Mouse (Mus musculus) layer of hippocampus, postnatal 14 days (tissue): ENCODE results near the gene Olfr837. TPM values are rescaled to one million over a fixed set of nuclear protein-coding genes. Genes with fewer than 3 reads are reported as not detected.
"Not testable (repeated sequence)": the region's sequence is repeated elsewhere in the genome, so short reads cannot be mapped to it uniquely, and the experiment has no call there.

Experiments used
- DNase-seq, 2 experiments: peaks; one replicate each; pipeline ENCODE4 v3.0.0; 2021 to 2022; ENCODE audit warnings: low spot score in 2 of 2, mixed read lengths in 1 of 2
- long read RNA-seq, 2 experiments: library from polyadenylated mRNA; stranded (forward); transcript quantifications; one replicate each; pipeline ENCODE4 v2.0.0; 2021
- total RNA-seq, 2 experiments: library from RNA; stranded (reverse); gene quantifications; 2 replicates each; pipeline ENCODE4 v1.2.3; 2021

Gene Olfr837
- total RNA-seq, result not detected
- long read RNA-seq, experiment 1, result 0 reads
- long read RNA-seq, experiment 2, result 0 reads

DNA sequence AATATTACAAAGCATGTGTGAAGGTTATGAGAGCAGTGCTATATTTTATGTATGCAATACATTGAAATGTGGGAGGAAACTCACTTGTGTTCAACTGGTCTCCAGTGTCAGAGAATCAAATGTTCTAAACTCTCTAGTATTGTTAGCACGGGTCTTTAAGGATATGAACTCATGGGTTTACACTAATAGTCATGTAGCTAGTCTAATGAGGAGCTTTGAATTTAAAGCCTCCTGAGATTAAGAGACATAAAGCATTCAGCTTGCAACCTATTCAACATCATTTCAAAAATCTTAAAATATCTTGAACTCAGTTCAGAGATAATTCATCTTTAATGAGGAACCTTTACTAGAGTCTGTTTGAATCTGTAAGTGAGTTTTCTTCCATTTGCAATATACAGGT is at the start of gene Olfr837:
Gene Olfr837 (plus strand): TSS at position 301 of the 400 bp plus-strand sequence.
- no peak for DNase-seq

DNA sequence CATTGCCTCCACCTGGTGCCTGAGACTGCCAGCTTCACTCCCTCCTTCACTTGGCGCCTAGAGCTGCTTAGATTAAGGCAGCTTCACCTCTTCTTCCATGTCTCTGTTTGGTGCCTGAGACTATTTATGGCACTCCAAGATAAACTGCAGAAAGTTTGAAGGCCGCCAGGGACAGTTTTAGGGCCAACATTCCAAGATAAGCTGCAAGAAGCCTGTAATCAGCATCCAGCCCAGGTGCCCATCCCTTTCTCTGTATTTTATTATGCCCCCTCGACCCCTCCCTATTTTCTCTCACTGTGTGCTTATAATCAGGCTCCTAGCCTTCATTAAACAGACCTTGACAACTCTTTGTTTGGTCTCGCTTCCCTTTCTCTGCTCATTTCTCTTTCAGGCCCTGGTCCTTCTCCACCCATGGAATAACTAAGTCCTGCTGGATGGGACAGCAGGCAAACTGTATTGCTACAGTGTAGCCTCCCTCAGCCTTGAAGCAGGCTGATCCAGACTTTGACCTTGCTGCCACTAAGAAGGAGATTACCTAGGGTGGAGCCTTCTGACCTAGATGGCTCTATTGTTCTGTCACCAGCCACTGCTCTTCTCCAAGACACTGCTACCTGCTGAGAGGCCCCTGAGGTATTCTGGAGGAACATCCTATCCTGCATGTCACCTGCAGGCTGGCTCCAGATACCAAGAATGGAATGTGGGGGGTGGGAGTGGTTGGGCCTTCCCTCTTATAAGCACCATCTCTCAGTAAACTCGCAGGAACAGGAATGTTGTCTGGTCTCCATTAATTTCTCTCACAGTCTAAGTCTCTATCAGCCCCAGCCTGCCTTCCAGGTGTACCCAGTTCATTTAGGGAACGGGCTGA is 43.0 kb upstream of the Olfr837 start:
- not testable (repeated sequence) for DNase-seq

DNA sequence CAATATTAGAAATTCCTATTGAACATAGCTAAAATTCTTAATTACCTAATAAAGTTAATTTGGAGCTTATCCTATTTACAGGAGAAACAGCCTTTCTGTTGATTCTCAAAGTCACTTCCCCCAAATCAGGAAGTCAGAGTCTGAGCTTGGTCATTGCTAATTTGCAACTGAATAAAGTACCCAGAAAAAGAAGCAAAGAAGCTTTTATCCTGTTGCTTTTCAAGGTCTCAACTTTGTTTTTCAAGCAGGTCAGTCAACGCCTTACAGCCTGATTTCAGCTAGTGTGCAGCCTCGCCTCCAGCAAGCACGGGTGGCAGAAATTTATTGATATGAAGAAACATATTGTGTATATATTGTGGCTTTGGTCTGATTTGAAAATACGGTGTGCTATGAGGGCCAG is 38.8 kb upstream of the Olfr837 start:
- no peak for DNase-seq

DNA sequence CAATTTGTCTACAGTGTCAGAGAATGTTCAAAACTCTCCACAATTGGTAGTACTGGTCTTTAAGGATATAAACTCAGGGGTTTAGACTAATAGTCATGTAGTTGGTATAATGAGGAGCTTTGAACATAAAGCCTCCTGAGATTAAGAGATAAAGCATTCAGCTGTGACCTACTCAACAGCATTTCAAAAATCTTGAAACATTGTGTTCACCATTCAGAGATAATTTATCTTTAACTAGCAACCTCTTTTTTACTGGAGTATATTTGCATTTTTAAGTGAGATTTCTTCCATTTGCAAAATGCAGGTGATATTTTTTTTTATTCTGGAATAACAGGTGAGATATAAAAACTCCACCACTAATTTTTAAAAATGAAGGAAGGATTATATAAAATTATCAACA is 16.0 kb upstream of the Olfr837 start, which contains the start of gene Olfr836:
Gene Olfr836 (plus strand): TSS at position 301 of the 400 bp plus-strand sequence.
- DNase-seq, result no peak

DNA sequence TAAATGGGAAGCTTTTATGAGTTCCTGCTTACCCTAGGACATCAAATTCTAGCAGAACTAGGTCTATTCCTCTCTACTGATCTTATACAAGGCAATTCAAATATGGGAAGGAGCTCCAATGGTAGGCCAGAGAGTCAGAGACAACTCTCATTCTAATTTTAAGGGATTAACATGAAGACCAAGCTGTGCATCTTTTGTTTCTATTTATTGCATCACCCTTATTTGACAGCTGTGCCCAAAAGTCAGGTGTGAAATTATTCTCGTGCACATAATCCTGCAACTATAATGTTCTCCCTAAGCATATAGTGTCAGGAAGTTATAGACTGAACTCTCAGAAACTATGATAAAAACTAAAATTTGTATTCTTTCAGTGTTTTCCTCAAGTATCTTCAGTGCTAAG is 41.1 kb downstream of the Olfr837 start, which contains the start of gene Olfr839-ps1:
Gene Olfr839-ps1 (minus strand): TSS at position 101 of the 400 bp plus-strand sequence.
- DNase-seq, result no peak

Other genes with a start within 250 kb of the Olfr837 start
- not detected for gene Olfr832, start 199.2 kb upstream of the Olfr837 start, total RNA-seq
- not detected for gene Olfr834, start 148.3 kb upstream of the Olfr837 start, total RNA-seq
- not detected for gene Olfr835, start 103.6 kb upstream of the Olfr837 start, total RNA-seq
- gene Olfr836, start 15.9 kb upstream of the Olfr837 start, total RNA-seq, result not detected
- under 1 TPM; 0.09 to 0.12 TPM for gene Olfr839-ps1, start 41.0 kb downstream of the Olfr837 start, total RNA-seq
- gene Olfr843, start 115.7 kb downstream of the Olfr837 start, total RNA-seq, result not detected
- not detected for gene Olfr844, start 180.0 kb downstream of the Olfr837 start, total RNA-seq
- not detected for gene Olfr845, start 200.1 kb downstream of the Olfr837 start, total RNA-seq
- not detected for gene Olfr846, start 227.7 kb downstream of the Olfr837 start, total RNA-seq
- not detected for gene Olfr847, start 242.4 kb downstream of the Olfr837 start, total RNA-seq